Mouse (Mus musculus) liver, postnatal 0 days (tissue): Measurements from ENCODE around the gene Asap2.

Experiments used
- CTCF ChIP-seq: sonication (generic); IDR thresholded peaks from 2 replicates; pipeline ENCODE4 v1.5.1; 2016; ENCODE audit warnings: antibody characterized with exemption, low read depth
- EP300 ChIP-seq: IDR thresholded peaks from 2 replicates; pipeline ENCODE4 v1.6.1; 2016; ENCODE audit warnings: antibody characterized with exemption, low read depth, mild to moderate bottlenecking

GRCm38 (mm10) chr12:21177123-21177698, 187.0 kb downstream of the Asap2 start:
- TF ChIP-seq CTCF (no peak), EP300 (no peak)
